ENCODE assay signal across 8 mouse cellular contexts in the genomic region with DNA sequence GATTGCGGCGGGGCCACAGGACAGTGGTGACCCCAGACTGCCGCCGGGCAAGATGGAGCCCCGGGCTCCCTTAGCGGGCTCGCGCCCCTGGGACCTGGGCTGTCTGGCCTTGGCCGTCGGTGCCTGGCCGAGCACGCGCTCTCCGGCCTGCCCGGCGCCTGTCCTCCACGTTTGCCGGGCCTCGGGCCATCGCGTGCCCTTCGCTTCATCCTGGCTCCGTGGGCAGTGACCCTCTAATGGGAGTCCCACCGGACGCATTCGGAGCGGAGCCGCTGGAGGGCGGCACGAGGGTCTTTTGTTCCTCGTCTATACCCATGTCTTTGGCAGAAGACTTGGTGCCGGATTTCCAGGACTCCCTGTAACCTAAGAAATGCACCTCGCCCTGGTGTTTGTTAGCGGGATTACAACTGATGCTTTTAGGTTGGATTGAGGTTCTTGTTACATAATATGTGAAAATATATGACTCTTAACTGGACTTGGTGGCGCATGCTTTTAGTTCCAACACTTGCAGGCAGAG. TPM values are rescaled to one million over a fixed set of nuclear protein-coding genes. Genes with fewer than 3 reads are reported as not detected.
DNase-seq lines count a peak whose midpoint lies in the region; ATAC-seq and TF ChIP-seq lines count a peak whose summit lies in the region.

No protein-coding gene starts in this region.

- peak; percentile 82 to 89 for DNase-seq in CD8-positive naive resting alpha-beta T cell, adult 2 months (ENCODE audit: low read depth in 2 of 2, low spot score in 2 of 2)
- DNase-seq in c-Kit-positive CD71-negative TER-119-negative erythroid progenitor cells, embryonic 14.5 days (ENCODE audit: low read depth) = peak; percentile 83
- DNase-seq in forebrain, embryonic 10.5 days (ENCODE audit: extremely low spot score, low spot score) = peak; percentile 86
- peak; percentile 88 to 91 for DNase-seq in kidney, postnatal 36 days

- H3K9me3 ChIP-seq in forebrain, embryonic 10.5 days = no peaks in the 10 kb centered on the region
- no peaks in the 10 kb centered on the region for H3K9me3 ChIP-seq in heart, embryonic 16.5 days (replicated peaks; ENCODE audit: control insufficient read depth, low read length)
- H3K9me3 ChIP-seq in liver, embryonic 15.5 days (replicated peaks) = no peaks in the 10 kb centered on the region
- no peaks in the 10 kb centered on the region for H3K9me3 ChIP-seq in neural tube, embryonic 12.5 days

- H3K4me2 ChIP-seq in heart, embryonic 16.5 days (ENCODE audit: low read depth, low read length) = peak overlapping the region; percentile 77
- peak overlapping the region; percentile 92 for H3K4me2 ChIP-seq in liver, embryonic 15.5 days
- peak overlapping the region; percentile 67 for H3K4me2 ChIP-seq in neural tube, embryonic 12.5 days (replicated peaks)

- no peaks in the 10 kb centered on the region for H3K27me3 ChIP-seq in forebrain, embryonic 10.5 days (ENCODE audit: poor library complexity, severe bottlenecking)
- no peaks in the 10 kb centered on the region for H3K27me3 ChIP-seq in heart, embryonic 16.5 days (ENCODE audit: control insufficient read depth, insufficient read depth, low read length)
- H3K27me3 ChIP-seq in liver, embryonic 15.5 days = no peaks in the 10 kb centered on the region
- H3K27me3 ChIP-seq in neural tube, embryonic 12.5 days (replicated peaks) = no peaks in the 10 kb centered on the region
- no peaks in the 10 kb centered on the region for H3K27me3 ChIP-seq in testis, adult 2 months (ENCODE audit: control insufficient read depth, insufficient read depth, low read length)

- H3K4me1 ChIP-seq in forebrain, embryonic 10.5 days = peaks cover 30% of the 10 kb centered on the region
- peaks cover 14% of the 10 kb centered on the region for H3K4me1 ChIP-seq in heart, embryonic 16.5 days (ENCODE audit: control insufficient read depth, insufficient read depth, low read length)
- H3K4me1 ChIP-seq in liver, embryonic 15.5 days (replicated peaks) = peaks cover 27% of the 10 kb centered on the region
- peaks cover 11% of the 10 kb centered on the region for H3K4me1 ChIP-seq in neural tube, embryonic 12.5 days
- peaks cover 3% of the 10 kb centered on the region; the same call in 1 of the 2 replicates for H3K4me1 ChIP-seq in testis, adult 2 months (ENCODE audit: control insufficient read depth, insufficient read depth, low read length)

- H3K9ac ChIP-seq in heart, embryonic 16.5 days (ENCODE audit: low read length) = peak overlapping the region; percentile 85
- peak overlapping the region; percentile 64 for H3K9ac ChIP-seq in liver, embryonic 15.5 days
- peak overlapping the region; percentile 87 for H3K9ac ChIP-seq in neural tube, embryonic 12.5 days

- under 1% methylated on average over 35 of the region's 35 CpGs for WGBS in forebrain, embryonic 10.5 days
- WGBS in heart, embryonic 16.5 days = under 1% methylated on average over 35 of the region's 35 CpGs
- WGBS in liver, embryonic 15.5 days (ENCODE audit: insufficient replicate concordance) = under 1% methylated on average over 35 of the region's 35 CpGs
- WGBS in neural tube, embryonic 12.5 days = 1% methylated on average over 35 of the region's 35 CpGs

- peak; percentile 41 for ATAC-seq in heart, embryonic 16.5 days (replicated peaks; ENCODE audit: extremely low read depth, insufficient read depth, low FRiP score)
- ATAC-seq in liver, embryonic 15.5 days (ENCODE audit: insufficient read depth) = peak; percentile 2; the same call in 1 of the 2 replicates
- peak; percentile 55 for ATAC-seq in neural tube, embryonic 12.5 days (ENCODE audit: low FRiP score, low read depth)

- H3K36me3 ChIP-seq in forebrain, embryonic 10.5 days (replicated peaks) = peaks cover 18% of the 10 kb centered on the region
- H3K36me3 ChIP-seq in heart, embryonic 16.5 days (ENCODE audit: control insufficient read depth, insufficient read depth) = no peaks in the 10 kb centered on the region
- H3K36me3 ChIP-seq in liver, embryonic 15.5 days (replicated peaks) = no peaks in the 10 kb centered on the region
- no peaks in the 10 kb centered on the region for H3K36me3 ChIP-seq in neural tube, embryonic 12.5 days
- no peaks in the 10 kb centered on the region for H3K36me3 ChIP-seq in testis, adult 2 months (ENCODE audit: control insufficient read depth, insufficient read depth, low read length)

- no peak for TF ChIP-seq POLR2A in testis, adult 2 months (IDR thresholded peaks at IDR 0.05; ENCODE audit: control insufficient read depth, low read depth, low read length)

- TF ChIP-seq CTCF in testis, adult 2 months (IDR thresholded peaks at IDR 0.05; ENCODE audit: control insufficient read depth, insufficient read depth, insufficient replicate concordance, low read depth, low read length) = no peak

- peak overlapping the region; percentile 94 for H3K27ac ChIP-seq in forebrain, embryonic 10.5 days
- H3K27ac ChIP-seq in heart, embryonic 16.5 days (ENCODE audit: low read length) = peak overlapping the region; percentile 97
- H3K27ac ChIP-seq in liver, embryonic 15.5 days (replicated peaks) = peak overlapping the region; percentile 85
- H3K27ac ChIP-seq in neural tube, embryonic 12.5 days = peak overlapping the region; percentile 86; the same call in 1 of the 2 replicates
- H3K27ac ChIP-seq in testis, adult 2 months (ENCODE audit: control insufficient read depth, insufficient read depth, low read depth, low read length) = peak overlapping the region; percentile 88

- H3K4me3 ChIP-seq in forebrain, embryonic 10.5 days = peak overlapping the region; percentile 66
- H3K4me3 ChIP-seq in heart, embryonic 16.5 days (ENCODE audit: low read length) = peak overlapping the region; percentile 68
- peak overlapping the region; percentile 86 for H3K4me3 ChIP-seq in liver, embryonic 15.5 days (replicated peaks)
- H3K4me3 ChIP-seq in neural tube, embryonic 12.5 days = peak overlapping the region; percentile 62
- H3K4me3 ChIP-seq in testis, adult 2 months (ENCODE audit: control insufficient read depth, low read depth, low read length) = peak overlapping the region; percentile 85

RNA-seq across cellular contexts. Expression of gene Zmym5, which starts 1.1 kb away (rescaled TPM):
- polyA plus RNA-seq in forebrain, embryonic 10.5 days (2016; fragmentation: Nextera tagmentation; extraction: Ambion mirVana) = 23.3 and 23.4 TPM in 2 replicates
- 18.2 and 19.2 TPM in 2 replicates for polyA plus RNA-seq in heart, embryonic 16.5 days (2015; fragmentation: Nextera tagmentation; extraction: Ambion mirVana)
- polyA plus RNA-seq in liver, embryonic 15.5 days (2015; fragmentation: Nextera tagmentation; extraction: Ambion mirVana) = 7.8 and 8.0 TPM in 2 replicates
- polyA plus RNA-seq in neural tube, embryonic 12.5 days (2016; fragmentation: Nextera tagmentation; extraction: Ambion mirVana) = 33.3 and 36.3 TPM in 2 replicates
- 6.8 and 7.9 TPM in 2 replicates for polyA plus RNA-seq in testis, adult 2 months (2012; rRNA removed)

RNA-seq across cellular contexts. Expression of gene Pspc1, which starts 34.5 kb away (rescaled TPM):
- polyA plus RNA-seq in forebrain, embryonic 10.5 days (2016; fragmentation: Nextera tagmentation; extraction: Ambion mirVana) = 45.3 and 51.3 TPM in 2 replicates
- polyA plus RNA-seq in heart, embryonic 16.5 days (2015; fragmentation: Nextera tagmentation; extraction: Ambion mirVana) = 16.1 and 19.6 TPM in 2 replicates
- 7.9 and 9.6 TPM in 2 replicates for polyA plus RNA-seq in liver, embryonic 15.5 days (2015; fragmentation: Nextera tagmentation; extraction: Ambion mirVana)
- polyA plus RNA-seq in neural tube, embryonic 12.5 days (2016; fragmentation: Nextera tagmentation; extraction: Ambion mirVana) = 46.1 and 47.2 TPM in 2 replicates
- polyA plus RNA-seq in testis, adult 2 months (2012; rRNA removed) = 16.5 and 17.9 TPM in 2 replicates

Comparison
In these comparisons a context has a peak if more than half of its experiments do, and no peak if none do; other contexts are left out.
1. Peak in every context shown above with its lines: DNase-seq, ATAC-seq, H3K4me3 ChIP-seq and H3K27ac ChIP-seq.
2. ATAC-seq: peak in every context shown above with its lines; median percentile 55 in neural tube, embryonic 12.5 days; 41 in heart, embryonic 16.5 days; 2 in liver, embryonic 15.5 days.